Mouse (Mus musculus): ENCODE results near the gene Vps9d1. TPM values are rescaled to one million over a fixed set of nuclear protein-coding genes. Genes with fewer than 3 reads are reported as not detected.
"Not testable (repeated sequence)": the region's sequence is repeated elsewhere in the genome, so short reads cannot be mapped to it uniquely, and the experiment has no call there.

Vps9d1 gene
- total and polyA plus RNA-seq, 2 experiments from 2014 or later: 16.1 to 32.7 TPM

DNA sequence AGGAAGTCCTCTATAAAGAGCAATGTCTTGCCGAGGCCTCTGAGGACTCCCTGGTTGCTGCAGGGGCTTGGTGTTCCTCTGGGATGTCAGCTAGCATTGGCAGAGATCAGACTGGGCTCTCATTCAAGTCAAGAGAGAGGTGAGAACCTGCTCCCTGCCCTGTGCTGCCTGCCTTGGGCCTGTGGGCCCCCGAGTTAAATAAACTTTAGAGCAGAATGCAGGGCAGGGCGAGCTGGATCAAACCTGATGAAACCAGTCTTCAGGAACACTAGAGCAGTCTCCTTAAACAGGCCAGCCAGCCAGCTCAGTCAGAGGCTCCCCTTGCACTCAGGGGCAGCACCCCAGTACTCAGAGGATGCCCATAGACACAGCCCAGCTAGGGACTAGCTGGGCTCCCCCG, 17.8 kb upstream of the Vps9d1 start:
- peaks cover 39% of the 10 kb centered on the region for H3K36me3 ChIP-seq (replicated peaks; ENCODE audit: control insufficient read depth, insufficient read depth, low read length)
- no peak for ATAC-seq (ENCODE audit: insufficient read depth, low read depth)
- 69% methylated on average over 4 of the region's 4 CpGs for WGBS

GRCm38 (mm10) chr8:123271147-123271546, 17.0 kb upstream of the Vps9d1 start:
- H3K4me2 ChIP-seq (ENCODE audit: low read depth, low read length): no peak overlapping the region
- H3K36me3 ChIP-seq (replicated peaks; ENCODE audit: control insufficient read depth, insufficient read depth, low read length): peaks cover 47% of the 10 kb centered on the region
- no peak overlapping the region for H3K4me3 ChIP-seq (ENCODE audit: low read depth, low read length)
- H3K27ac ChIP-seq (ENCODE audit: low read depth): no peak overlapping the region
- ATAC-seq (ENCODE audit: insufficient read depth, low read depth) (no peak), DNase-seq (ENCODE audit: low spot score) (no peak)
- H3K4me1 ChIP-seq (ENCODE audit: control insufficient read depth, insufficient read depth): no peaks in the 10 kb centered on the region
- WGBS: 91% methylated on average over 10 of the region's 10 CpGs
- H3K9me3 ChIP-seq (replicated peaks; ENCODE audit: control insufficient read depth, low read length): no peaks in the 10 kb centered on the region
- TF ChIP-seq CTCF (IDR thresholded peaks at IDR 0.05; ENCODE audit: low read depth): no peak
- TF ChIP-seq EP300 (IDR thresholded peaks at IDR 0.05; ENCODE audit: low read depth): no peak
- no peaks in the 10 kb centered on the region for H3K27me3 ChIP-seq (ENCODE audit: control insufficient read depth, insufficient read depth, low read length)
- H3K9ac ChIP-seq (replicated peaks; ENCODE audit: low read depth, low read length): no peak overlapping the region

More for the DNA sequence above, 17.8 kb upstream of the Vps9d1 start:
- Histone ChIP-seq H3K27ac (ENCODE audit: low read depth) (no peak overlapping the region), H3K4me3 (ENCODE audit: low read depth, low read length) (no peak overlapping the region), H3K4me1 (ENCODE audit: control insufficient read depth, insufficient read depth) (no peaks in the 10 kb centered on the region), H3K9ac (replicated peaks; ENCODE audit: low read depth, low read length) (no peak overlapping the region), H3K4me2 (ENCODE audit: low read depth, low read length) (no peak overlapping the region), H3K27me3 (ENCODE audit: control insufficient read depth, insufficient read depth, low read length) (no peaks in the 10 kb centered on the region), H3K9me3 (replicated peaks; ENCODE audit: control insufficient read depth, low read length) (no peaks in the 10 kb centered on the region)
- TF ChIP-seq EP300 (IDR thresholded peaks at IDR 0.05; ENCODE audit: low read depth): no peak
- no peak for TF ChIP-seq CTCF (IDR thresholded peaks at IDR 0.05; ENCODE audit: low read depth)
- DNase-seq (ENCODE audit: low spot score): no peak

DNA sequence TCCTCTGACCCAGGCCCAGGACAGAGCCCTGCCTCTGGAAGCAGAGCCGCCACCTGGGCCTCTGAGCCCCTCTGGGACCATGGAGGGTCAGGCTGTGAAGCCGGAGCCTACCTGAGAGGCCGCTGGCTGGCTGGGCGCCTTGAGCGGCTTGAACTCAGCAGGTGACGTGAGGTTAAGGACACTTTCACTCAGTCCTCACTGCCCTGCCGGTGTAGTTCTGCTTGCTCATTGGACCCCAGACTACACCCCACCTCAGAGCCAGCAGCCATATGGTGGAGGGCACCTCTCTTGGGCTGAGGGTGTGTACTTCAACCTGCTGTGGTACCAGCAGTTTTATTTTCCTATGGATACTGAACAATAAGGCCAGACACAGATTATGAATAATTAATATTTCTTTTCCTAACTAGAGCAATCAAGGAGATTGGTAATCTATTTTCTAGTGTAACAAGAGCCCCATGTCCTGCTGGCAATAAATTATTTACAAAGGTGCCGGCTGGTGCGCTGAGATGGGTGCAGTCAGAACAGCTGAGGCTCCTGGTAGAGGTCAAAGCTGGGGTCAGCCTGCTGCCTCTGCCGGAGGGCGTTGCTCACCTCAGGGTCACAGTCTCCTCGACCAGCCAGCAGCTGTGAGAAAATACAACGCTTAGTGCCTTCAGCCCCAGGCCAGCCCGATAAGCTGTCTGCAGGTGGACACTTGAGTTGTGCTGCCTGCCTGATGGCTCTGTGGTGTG, 13.9 kb upstream of the Vps9d1 start:
- Histone ChIP-seq H3K4me3 (ENCODE audit: low read depth, low read length) (no peak overlapping the region), H3K9me3 (replicated peaks; ENCODE audit: control insufficient read depth, low read length) (no peaks in the 10 kb centered on the region), H3K27ac (ENCODE audit: low read depth) (no peak overlapping the region), H3K4me1 (ENCODE audit: control insufficient read depth, insufficient read depth) (no peaks in the 10 kb centered on the region), H3K9ac (replicated peaks; ENCODE audit: low read depth, low read length) (no peak overlapping the region), H3K36me3 (replicated peaks; ENCODE audit: control insufficient read depth, insufficient read depth, low read length) (peaks cover 68% of the 10 kb centered on the region), H3K27me3 (ENCODE audit: control insufficient read depth, insufficient read depth, low read length) (no peaks in the 10 kb centered on the region), H3K4me2 (ENCODE audit: low read depth, low read length) (no peak overlapping the region)
- ATAC-seq (ENCODE audit: insufficient read depth, low read depth): no peak
- no peak for DNase-seq (ENCODE audit: low spot score)
- TF ChIP-seq EP300 (IDR thresholded peaks at IDR 0.05; ENCODE audit: low read depth) (no peak), CTCF (IDR thresholded peaks at IDR 0.05; ENCODE audit: low read depth) (no peak)
- 73% methylated on average over 14 of the region's 14 CpGs for WGBS

DNA sequence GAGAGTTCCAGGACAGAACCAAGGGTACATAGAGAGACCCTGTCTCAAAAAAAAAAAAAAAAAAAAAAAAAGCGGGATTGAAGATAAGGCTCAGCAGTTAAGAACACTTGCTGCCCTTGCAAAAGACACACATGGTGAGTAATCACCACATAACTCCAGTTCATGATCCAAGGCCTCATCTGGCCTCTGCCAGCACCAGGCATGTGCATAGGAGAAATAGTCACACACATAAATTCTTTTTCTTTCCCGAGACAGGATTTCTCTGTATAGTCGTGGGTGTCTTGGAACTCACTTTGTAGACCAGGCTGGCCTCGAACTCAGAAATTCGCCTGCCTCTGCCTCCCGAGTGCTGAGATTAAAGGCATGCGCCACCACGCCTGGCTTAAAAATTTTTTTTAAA, 3.4 kb upstream of the Vps9d1 start:
- H3K4me1 ChIP-seq (ENCODE audit: control insufficient read depth, insufficient read depth): peaks cover 17% of the 10 kb centered on the region
- H3K36me3 ChIP-seq (replicated peaks; ENCODE audit: control insufficient read depth, insufficient read depth, low read length): peaks cover 49% of the 10 kb centered on the region
- H3K27ac ChIP-seq (ENCODE audit: low read depth); H3K4me2 ChIP-seq (ENCODE audit: low read depth, low read length); ATAC-seq (ENCODE audit: insufficient read depth, low read depth); H3K9ac ChIP-seq (replicated peaks; ENCODE audit: low read depth, low read length); DNase-seq (ENCODE audit: low spot score); H3K9me3 ChIP-seq (replicated peaks; ENCODE audit: control insufficient read depth, low read length); H3K4me3 ChIP-seq (ENCODE audit: low read depth, low read length); H3K27me3 ChIP-seq (ENCODE audit: control insufficient read depth, insufficient read depth, low read length): not testable (repeated sequence)
- 88% methylated on average over 8 of the region's 8 CpGs for WGBS

DNA sequence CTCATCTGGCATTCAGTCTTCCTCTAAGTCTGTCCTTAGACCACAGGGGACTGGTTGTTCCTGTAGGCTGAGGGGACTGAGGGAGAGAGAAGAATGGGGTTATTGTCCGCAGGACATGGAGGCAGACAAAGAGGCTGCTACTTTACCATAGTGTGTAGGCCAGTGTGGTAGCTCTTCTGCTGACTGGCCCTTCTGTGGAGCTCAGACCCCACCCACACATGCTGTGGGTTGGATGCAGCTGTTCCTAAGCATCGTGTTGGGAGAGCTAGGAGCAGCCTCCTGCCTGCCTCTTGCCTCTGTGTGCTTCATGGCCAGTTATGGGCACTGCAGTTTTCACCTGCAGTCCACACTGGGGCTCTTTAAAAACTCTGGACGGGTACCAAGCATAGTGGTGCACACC, 3.0 kb upstream of the Vps9d1 start:
- H3K9ac ChIP-seq (replicated peaks; ENCODE audit: low read depth, low read length): no peak overlapping the region
- TF ChIP-seq EP300 (IDR thresholded peaks at IDR 0.05; ENCODE audit: low read depth): no peak
- TF ChIP-seq CTCF (IDR thresholded peaks at IDR 0.05; ENCODE audit: low read depth): no peak
- ATAC-seq (ENCODE audit: insufficient read depth, low read depth) (no peak), DNase-seq (ENCODE audit: low spot score) (no peak)
- WGBS: 82% methylated on average over 3 of the region's 3 CpGs
- H3K4me1 ChIP-seq (ENCODE audit: control insufficient read depth, insufficient read depth): peaks cover 17% of the 10 kb centered on the region
- H3K36me3 ChIP-seq (replicated peaks; ENCODE audit: control insufficient read depth, insufficient read depth, low read length): peaks cover 51% of the 10 kb centered on the region
- no peaks in the 10 kb centered on the region for H3K9me3 ChIP-seq (replicated peaks; ENCODE audit: control insufficient read depth, low read length)
- no peak overlapping the region for H3K27ac ChIP-seq (ENCODE audit: low read depth)
- H3K4me2 ChIP-seq (ENCODE audit: low read depth, low read length): no peak overlapping the region
- no peak overlapping the region for H3K4me3 ChIP-seq (ENCODE audit: low read depth, low read length)
- H3K27me3 ChIP-seq (ENCODE audit: control insufficient read depth, insufficient read depth, low read length): no peaks in the 10 kb centered on the region

- ATAC-seq (ENCODE audit: insufficient read depth, low read depth) (no peak), DNase-seq (ENCODE audit: low spot score) (no peak)
- TF ChIP-seq CTCF (IDR thresholded peaks at IDR 0.05; ENCODE audit: low read depth) (no peak; the same call in 1 of the 2 replicates), EP300 (IDR thresholded peaks at IDR 0.05; ENCODE audit: low read depth) (no peak)
- Histone ChIP-seq H3K27me3 (ENCODE audit: control insufficient read depth, insufficient read depth, low read length) (no peaks in the 10 kb centered on the region), H3K4me1 (ENCODE audit: control insufficient read depth, insufficient read depth) (peaks cover 17% of the 10 kb centered on the region), H3K27ac (ENCODE audit: low read depth) (no peak overlapping the region), H3K9me3 (replicated peaks; ENCODE audit: control insufficient read depth, low read length) (no peaks in the 10 kb centered on the region), H3K9ac (replicated peaks; ENCODE audit: low read depth, low read length) (peak overlapping the region; percentile 79), H3K4me2 (ENCODE audit: low read depth, low read length) (peak overlapping the region; percentile 98), H3K36me3 (replicated peaks; ENCODE audit: control insufficient read depth, insufficient read depth, low read length) (peaks cover 54% of the 10 kb centered on the region), H3K4me3 (ENCODE audit: low read depth, low read length) (peak overlapping the region; percentile 86)
- 66% methylated on average over 6 of the region's 6 CpGs for WGBS
Measured at GRCm38 (mm10) chr8:123255170-123255569, 1.0 kb upstream of the Vps9d1 start.

All from heart, postnatal 0 days (tissue).